Mouse (Mus musculus): ENCODE data around the gene Gm43738. TPM values are rescaled to one million over a fixed set of nuclear protein-coding genes. Genes with fewer than 3 reads are reported as not detected.
"Not testable (repeated sequence)": the region's sequence is repeated elsewhere in the genome, so short reads cannot be mapped to it uniquely, and the experiment has no call there.

The Gm43738 gene
- polyA plus RNA-seq, 2 experiments from 2014 or later = not detected

GRCm38 (mm10) chr3:89101812-89102494, 1.1 kb upstream of the Gm43738 start, which contains the start of gene Fdps:
Gene Fdps (minus strand): TSS chr3:89101959.
- peak; percentile 99 for ATAC-seq

GRCm38 (mm10) chr3:89101459-89101811, 536 bp upstream of the Gm43738 start:
- ATAC-seq = peak; percentile 10

GRCm38 (mm10) chr3:89094021-89094420, 6.9 kb downstream of the Gm43738 start:
- no peak for ATAC-seq

- no peak for ATAC-seq
Measured at GRCm38 (mm10) chr3:89093175-89093574, 7.7 kb downstream of the Gm43738 start, which contains the start of gene Rusc1. Gene Rusc1 (minus strand): TSS chr3:89093311.

- no peak for ATAC-seq
Measured at GRCm38 (mm10) chr3:89092509-89093090, 8.3 kb downstream of the Gm43738 start.

GRCm38 (mm10) chr3:89091811-89092508, 8.9 kb downstream of the Gm43738 start:
- ATAC-seq = no peak

- ATAC-seq = peak; percentile 33
Measured at GRCm38 (mm10) chr3:89090694-89091655, 9.9 kb downstream of the Gm43738 start.

GRCm38 (mm10) chr3:89089882-89090591, 10.9 kb downstream of the Gm43738 start:
- ATAC-seq = peak; percentile 93

GRCm38 (mm10) chr3:89088974-89089373, 11.9 kb downstream of the Gm43738 start:
- ATAC-seq = no peak

GRCm38 (mm10) chr3:89087338-89088110, 13.4 kb downstream of the Gm43738 start:
- no peak for ATAC-seq

- no peak for ATAC-seq
Measured at GRCm38 (mm10) chr3:89084654-89085190, 16.2 kb downstream of the Gm43738 start.

- ATAC-seq = no peak
Measured at GRCm38 (mm10) chr3:89084133-89084532, 16.8 kb downstream of the Gm43738 start.

GRCm38 (mm10) chr3:89082287-89082686, 18.6 kb downstream of the Gm43738 start:
- not testable (repeated sequence) for ATAC-seq

GRCm38 (mm10) chr3:89077383-89077782, 23.5 kb downstream of the Gm43738 start:
- no peak for ATAC-seq

GRCm38 (mm10) chr3:89067265-89067664, 33.6 kb downstream of the Gm43738 start:
- ATAC-seq = no peak

GRCm38 (mm10) chr3:89061696-89062095, 39.2 kb downstream of the Gm43738 start:
- ATAC-seq = no peak

- no peak for ATAC-seq
Measured at GRCm38 (mm10) chr3:89058783-89059182, 42.1 kb downstream of the Gm43738 start.

GRCm38 (mm10) chr3:89058361-89058760, 42.5 kb downstream of the Gm43738 start:
- ATAC-seq = no peak

- ATAC-seq = no peak
Measured at GRCm38 (mm10) chr3:89043359-89043758, 57.5 kb downstream of the Gm43738 start.

Measured in CD4-positive, CD25-positive, alpha-beta regulatory T cell, adult 4 months (primary cell).